Mouse (Mus musculus): ENCODE results near the gene Tada3. TPM values are rescaled to one million over a fixed set of nuclear protein-coding genes. Genes with fewer than 3 reads are reported as not detected.

Tada3 gene
- polyA plus RNA-seq, 1 experiment from 2014 or later: 64.5 TPM

DNA sequence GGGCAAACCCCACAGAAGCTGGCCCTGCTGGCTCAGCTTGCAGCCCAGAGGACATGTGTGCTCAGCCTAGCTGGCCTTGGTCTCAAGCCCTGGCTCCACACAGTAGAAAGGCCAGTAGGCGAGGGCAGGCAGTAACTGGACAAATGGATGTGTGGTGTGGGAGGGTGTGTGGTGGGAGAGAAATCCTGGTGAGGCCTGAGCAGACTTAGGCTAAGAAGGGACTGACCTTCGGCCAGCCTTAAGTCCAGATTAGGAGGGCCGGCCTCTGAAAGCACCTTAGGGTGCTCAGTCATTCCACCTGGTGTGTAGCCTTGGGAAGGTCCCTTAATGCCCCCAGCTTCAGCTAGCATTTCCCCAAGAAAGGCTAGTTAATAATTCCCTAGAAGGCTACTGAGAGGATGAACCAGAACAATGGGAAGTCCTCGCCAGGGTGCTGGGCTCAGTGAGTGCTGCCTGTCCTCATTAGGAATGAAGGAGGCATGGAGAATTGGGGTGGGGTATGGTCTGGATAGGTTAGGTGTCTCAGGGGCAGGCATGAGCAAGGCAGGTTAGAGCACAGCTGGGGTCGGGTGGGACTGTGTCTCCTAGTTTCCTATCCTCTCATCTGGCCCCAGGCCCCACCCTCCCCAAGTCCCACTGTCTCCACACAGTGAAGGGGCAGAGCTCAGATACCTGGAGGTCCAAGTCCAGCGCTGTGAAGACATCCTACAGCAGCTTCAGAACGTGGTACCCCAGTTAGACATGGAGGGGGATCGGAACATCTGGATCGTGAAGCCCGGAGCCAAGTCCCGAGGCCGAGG lies 27.2 kb upstream of the Tada3 start:
- H3K27ac ChIP-seq: no peak overlapping the region
- H3K36me3 ChIP-seq: peaks cover 22% of the 10 kb centered on the region
- ATAC-seq (ENCODE audit: low FRiP score): no peak
- H3K4me3 ChIP-seq: no peak overlapping the region
- no peaks in the 10 kb centered on the region for H3K9me3 ChIP-seq (replicated peaks)
- 73% methylated on average over 12 of the region's 12 CpGs for WGBS
- H3K4me1 ChIP-seq: no peaks in the 10 kb centered on the region
- H3K9ac ChIP-seq: no peak overlapping the region
- no peak overlapping the region for H3K4me2 ChIP-seq (replicated peaks)
- no peaks in the 10 kb centered on the region for H3K27me3 ChIP-seq

DNA sequence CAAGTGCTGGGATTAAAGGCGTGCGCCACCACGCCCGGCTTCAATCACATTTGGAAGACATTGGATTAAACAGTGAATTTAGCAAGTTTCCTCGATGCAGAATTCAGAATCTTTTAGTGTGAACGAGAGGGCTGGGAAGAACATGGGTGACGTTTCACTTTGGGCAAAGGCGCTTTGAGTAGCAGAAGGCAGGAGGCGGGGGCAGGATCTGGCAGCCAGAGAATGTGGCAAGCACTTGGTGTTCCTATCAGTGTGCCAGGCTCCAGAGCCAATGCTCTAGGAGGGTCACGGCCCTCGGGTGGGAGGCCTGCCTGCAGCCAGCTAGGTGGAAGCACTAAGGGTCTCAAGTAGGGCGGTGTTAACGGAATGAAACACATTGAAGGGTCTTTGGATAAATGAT lies 24.4 kb upstream of the Tada3 start:
- WGBS: 92% methylated on average over 13 of the region's 13 CpGs
- no peak for ATAC-seq (ENCODE audit: low FRiP score)
- Histone ChIP-seq H3K36me3 (peaks cover 18% of the 10 kb centered on the region), H3K27me3 (no peaks in the 10 kb centered on the region), H3K4me3 (no peak overlapping the region), H3K4me1 (no peaks in the 10 kb centered on the region), H3K27ac (no peak overlapping the region), H3K9me3 (replicated peaks) (no peaks in the 10 kb centered on the region), H3K4me2 (replicated peaks) (no peak overlapping the region), H3K9ac (no peak overlapping the region)

DNA sequence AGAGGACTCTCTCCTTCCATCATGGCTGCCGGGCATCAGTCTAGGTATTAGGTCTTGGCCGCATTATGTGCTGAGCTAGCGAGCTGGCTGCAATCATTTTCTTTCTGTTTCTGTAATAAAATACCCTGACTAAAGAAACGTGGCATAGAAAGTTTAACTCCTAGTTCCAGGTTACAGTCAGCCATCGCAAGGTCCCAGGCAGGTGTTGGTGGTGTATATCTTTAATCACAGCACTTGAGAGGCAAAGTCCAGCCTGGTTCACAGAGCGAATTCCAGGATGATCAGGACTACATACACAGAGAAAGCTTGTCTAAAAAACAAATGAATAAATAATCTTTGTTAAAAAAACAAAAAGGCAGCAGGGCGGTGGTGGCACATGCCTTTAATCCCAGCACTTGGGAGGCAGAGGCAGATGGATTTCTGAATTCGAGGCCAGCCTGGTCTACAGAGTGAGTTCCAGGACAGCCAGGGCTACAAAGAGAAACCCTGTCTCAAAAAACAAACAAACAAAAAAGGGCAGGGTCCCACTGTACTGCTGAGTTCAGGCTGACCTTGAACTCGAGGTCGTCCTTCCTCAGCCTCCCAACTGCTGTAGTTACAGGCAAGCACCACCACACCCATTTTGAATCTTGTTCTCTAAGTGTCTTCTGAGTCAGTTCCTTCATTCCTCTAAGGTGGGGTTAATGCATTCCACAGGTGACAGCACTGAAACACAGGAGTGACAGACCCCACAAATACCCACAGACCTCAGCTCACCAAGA lies 18.8 kb upstream of the Tada3 start:
- ATAC-seq (ENCODE audit: low FRiP score): no peak
- no peak overlapping the region for H3K9ac ChIP-seq
- H3K36me3 ChIP-seq: peaks cover 11% of the 10 kb centered on the region
- H3K9me3 ChIP-seq (replicated peaks): no peaks in the 10 kb centered on the region
- no peak overlapping the region for H3K4me3 ChIP-seq
- H3K4me2 ChIP-seq (replicated peaks): no peak overlapping the region
- H3K27ac ChIP-seq: no peak overlapping the region
- peaks cover 14% of the 10 kb centered on the region for H3K4me1 ChIP-seq
- 83% methylated on average over 10 of the region's 10 CpGs for WGBS
- peaks cover 4% of the 10 kb centered on the region; the same call in 1 of the 2 replicates for H3K27me3 ChIP-seq

DNA sequence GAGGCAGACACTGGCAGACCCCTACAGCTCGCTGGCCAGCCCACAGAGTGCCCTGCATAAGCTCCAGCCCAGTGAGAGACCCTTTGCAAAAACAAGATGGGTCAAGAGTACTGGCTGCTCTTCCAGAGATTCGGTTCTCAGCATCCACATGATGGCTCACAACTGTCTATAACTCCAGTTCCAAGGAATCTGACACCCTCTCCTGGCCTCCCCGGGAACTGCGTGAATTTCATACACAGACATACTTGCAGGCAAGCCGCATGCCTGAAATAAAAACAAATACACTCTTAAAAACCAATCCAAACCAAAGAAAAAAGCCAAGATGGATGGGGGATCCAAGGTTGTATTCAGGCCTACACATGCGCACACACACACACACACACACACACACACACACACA lies 17.8 kb upstream of the Tada3 start:
- 88% methylated on average over 6 of the region's 6 CpGs for WGBS
- no peak for ATAC-seq (ENCODE audit: low FRiP score)
- no peak overlapping the region for H3K9ac ChIP-seq
- H3K4me3 ChIP-seq: no peak overlapping the region
- no peak overlapping the region for H3K4me2 ChIP-seq (replicated peaks)
- H3K4me1 ChIP-seq: peaks cover 16% of the 10 kb centered on the region
- H3K9me3 ChIP-seq (replicated peaks): no peaks in the 10 kb centered on the region
- peaks cover 12% of the 10 kb centered on the region for H3K36me3 ChIP-seq
- peaks cover 4% of the 10 kb centered on the region; the same call in 1 of the 2 replicates for H3K27me3 ChIP-seq
- H3K27ac ChIP-seq: no peak overlapping the region

DNA sequence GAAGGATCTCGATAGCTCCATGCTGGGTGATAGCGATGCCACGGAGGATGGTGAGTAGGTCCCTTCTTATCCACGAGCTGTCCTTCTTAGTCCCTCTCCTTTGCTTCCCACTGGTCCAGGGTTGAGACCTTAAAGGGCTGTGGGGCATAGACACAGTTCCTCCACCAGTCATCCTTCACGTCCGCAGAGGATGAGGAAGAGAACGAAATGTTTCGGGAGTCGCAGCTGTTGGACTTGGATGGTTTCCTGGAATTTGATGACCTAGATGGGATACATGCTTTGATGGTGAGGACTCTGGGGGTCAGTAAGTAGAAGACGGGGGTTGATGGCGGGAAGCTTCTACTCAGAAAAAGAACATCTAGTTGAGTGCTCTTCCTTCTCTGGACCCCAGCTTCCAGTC lies 17.1 kb upstream of the Tada3 start:
- ATAC-seq (ENCODE audit: low FRiP score): no peak
- H3K9ac ChIP-seq: no peak overlapping the region
- no peak overlapping the region for H3K4me2 ChIP-seq (replicated peaks)
- H3K4me1 ChIP-seq: peaks cover 16% of the 10 kb centered on the region
- peaks cover 19% of the 10 kb centered on the region for H3K36me3 ChIP-seq
- H3K27me3 ChIP-seq: peaks cover 4% of the 10 kb centered on the region; the same call in 1 of the 2 replicates
- H3K9me3 ChIP-seq (replicated peaks): no peaks in the 10 kb centered on the region
- H3K4me3 ChIP-seq: no peak overlapping the region
- H3K27ac ChIP-seq: no peak overlapping the region
- WGBS: 92% methylated on average over 11 of the region's 11 CpGs

DNA sequence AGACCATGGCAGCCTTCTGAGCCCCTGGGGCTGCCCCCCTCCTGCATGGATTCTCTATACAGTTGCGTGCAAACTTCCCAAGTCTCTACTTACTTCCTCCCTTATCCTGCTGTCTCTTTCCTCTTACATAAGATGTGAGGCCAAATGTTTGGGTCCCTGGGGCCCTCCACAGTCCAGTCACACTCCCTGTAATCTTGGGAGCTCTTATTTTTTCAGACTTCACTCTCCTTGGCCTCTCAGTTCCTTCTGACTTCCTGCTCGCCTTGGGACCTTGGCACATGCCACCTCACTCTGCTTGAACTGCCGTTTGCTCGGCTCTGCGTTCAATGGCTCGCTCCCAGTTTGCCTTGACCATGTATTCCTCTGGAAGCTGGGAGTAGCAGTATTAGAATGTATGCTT lies 16.3 kb upstream of the Tada3 start:
- Histone ChIP-seq H3K27me3 (peaks cover 4% of the 10 kb centered on the region; the same call in 1 of the 2 replicates), H3K9me3 (replicated peaks) (no peaks in the 10 kb centered on the region), H3K4me1 (peaks cover 16% of the 10 kb centered on the region), H3K4me2 (replicated peaks) (no peak overlapping the region), H3K4me3 (no peak overlapping the region), H3K27ac (no peak overlapping the region), H3K36me3 (peaks cover 27% of the 10 kb centered on the region), H3K9ac (no peak overlapping the region)
- WGBS: 81% methylated on average over 6 of the region's 6 CpGs
- ATAC-seq (ENCODE audit: low FRiP score): no peak

DNA sequence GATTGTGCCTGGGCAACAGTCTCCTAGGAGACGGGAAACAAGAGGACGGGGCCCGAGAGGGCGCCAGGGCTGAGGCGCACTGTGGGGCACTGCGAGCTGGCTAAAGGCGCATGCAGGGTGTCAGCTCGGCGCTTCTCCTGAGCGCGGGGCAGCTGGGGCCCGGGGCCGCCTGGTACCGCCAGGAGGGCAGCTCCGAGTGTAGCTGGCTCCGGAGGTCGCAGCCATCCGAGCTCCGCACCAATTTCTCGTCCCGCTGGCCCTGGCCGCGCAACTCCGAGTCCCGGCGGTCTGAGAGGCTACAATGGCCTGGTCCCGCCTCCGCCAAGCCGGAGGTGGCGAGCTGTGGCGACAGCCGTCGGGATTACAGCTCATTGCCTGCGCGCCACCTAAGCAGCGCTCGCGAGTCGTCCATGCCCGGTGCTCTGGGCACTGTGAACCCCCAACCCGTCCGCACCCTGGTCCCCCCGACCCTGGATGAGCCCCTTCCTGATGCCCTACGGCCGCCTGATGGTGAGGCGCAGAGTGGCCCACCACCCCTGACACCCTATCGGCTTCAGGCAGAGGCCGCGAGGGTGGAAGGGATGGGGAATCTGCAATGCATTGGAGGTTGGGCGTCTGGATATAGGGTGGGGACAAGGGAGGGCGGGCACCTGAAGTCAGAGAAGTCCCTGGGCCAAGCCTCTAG lies 14.8 kb upstream of the Tada3 start:
- under 1% methylated on average over 51 of the region's 51 CpGs for WGBS
- peaks cover 38% of the 10 kb centered on the region for H3K36me3 ChIP-seq

DNA sequence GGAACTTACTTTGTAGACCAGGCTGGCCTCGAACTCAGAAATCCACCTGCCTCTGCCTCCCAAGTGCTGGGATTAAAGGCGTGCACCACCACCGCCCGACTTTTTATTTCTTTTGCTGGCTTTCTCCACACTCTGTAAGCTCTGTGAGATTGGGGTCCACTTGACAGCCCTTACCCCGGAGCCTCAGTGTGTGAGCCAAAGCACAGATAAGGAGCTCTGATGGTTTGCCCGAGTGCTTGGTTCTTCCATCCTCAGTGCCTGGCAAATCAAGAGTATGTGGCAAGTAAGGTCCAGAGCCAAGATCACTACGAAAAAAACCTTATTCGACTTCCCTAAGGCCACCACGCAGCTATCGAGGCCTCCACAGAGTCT lies 14.3 kb upstream of the Tada3 start:
- peak overlapping the region; percentile 87 for H3K4me2 ChIP-seq (replicated peaks)
- H3K27me3 ChIP-seq: peaks cover 4% of the 10 kb centered on the region; the same call in 1 of the 2 replicates
- peaks cover 16% of the 10 kb centered on the region for H3K4me1 ChIP-seq
- H3K9me3 ChIP-seq (replicated peaks): no peaks in the 10 kb centered on the region
- 25% methylated on average over 10 of the region's 10 CpGs for WGBS
- H3K4me3 ChIP-seq: peak overlapping the region; percentile 47
- peak; percentile 33; the same call in 1 of the 2 replicates for ATAC-seq (ENCODE audit: low FRiP score)
- H3K27ac ChIP-seq: peak overlapping the region; percentile 78
- H3K9ac ChIP-seq: peak overlapping the region; percentile 72
- H3K36me3 ChIP-seq: peaks cover 42% of the 10 kb centered on the region

More for the DNA sequence above, 14.8 kb upstream of the Tada3 start:
- Histone ChIP-seq H3K4me2 (replicated peaks) (peak overlapping the region; percentile 87), H3K9me3 (replicated peaks) (no peaks in the 10 kb centered on the region), H3K9ac (peak overlapping the region; percentile 72), H3K27me3 (peaks cover 4% of the 10 kb centered on the region; the same call in 1 of the 2 replicates), H3K4me3 (peak overlapping the region; percentile 47), H3K4me1 (peaks cover 16% of the 10 kb centered on the region), H3K27ac (peak overlapping the region; percentile 78)
- peak; percentile 94 for ATAC-seq (ENCODE audit: low FRiP score)

DNA sequence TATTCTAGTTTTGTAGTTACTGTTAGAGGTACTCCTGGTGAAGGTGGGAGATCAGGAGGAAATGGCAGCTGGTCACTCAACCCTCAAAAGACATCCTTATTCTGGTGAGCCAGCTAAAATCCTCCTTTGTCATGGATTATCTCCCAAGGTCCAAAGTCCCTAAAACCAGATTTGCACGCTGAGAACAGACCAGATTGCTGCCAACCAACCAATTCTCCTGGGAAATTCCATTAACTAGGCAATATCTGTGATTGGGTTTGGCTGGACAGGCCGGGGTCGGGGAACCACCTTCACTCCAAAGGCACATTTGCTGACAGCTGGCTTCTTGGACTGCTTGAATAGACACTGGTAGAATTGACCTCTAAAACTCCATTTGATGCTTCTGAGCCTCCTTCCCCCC lies 13.0 kb upstream of the Tada3 start:
- Histone ChIP-seq H3K9me3 (replicated peaks) (no peaks in the 10 kb centered on the region), H3K4me2 (replicated peaks) (no peak overlapping the region), H3K36me3 (peaks cover 53% of the 10 kb centered on the region), H3K4me3 (no peak overlapping the region), H3K27me3 (peaks cover 4% of the 10 kb centered on the region; the same call in 1 of the 2 replicates), H3K4me1 (peaks cover 16% of the 10 kb centered on the region), H3K9ac (no peak overlapping the region), H3K27ac (no peak overlapping the region)
- 85% methylated on average over 3 of the region's 3 CpGs for WGBS
- ATAC-seq (ENCODE audit: low FRiP score): no peak

DNA sequence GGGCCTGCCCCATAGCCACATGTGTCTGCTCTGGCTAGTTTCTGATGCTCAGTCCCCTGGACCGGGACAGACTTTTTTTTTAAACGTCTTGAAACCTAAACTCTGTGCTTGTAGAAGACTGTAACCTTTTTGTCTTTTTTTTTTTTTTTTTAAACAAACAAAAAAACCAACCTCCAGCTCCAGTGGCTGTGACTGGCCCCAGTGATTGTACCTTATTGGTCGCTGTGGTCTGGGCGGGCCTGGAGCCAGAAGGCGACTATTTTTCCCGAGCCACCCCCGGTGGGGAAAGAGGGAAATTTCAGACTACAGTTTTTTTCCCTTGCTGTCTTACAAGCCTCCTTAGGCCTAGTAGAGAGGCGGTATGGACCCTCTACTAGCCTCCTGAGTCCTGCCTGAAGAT lies 11.3 kb upstream of the Tada3 start, which contains the start of gene Ttll3:
Ttll3 (plus strand) TSS at position 301 of the 400 bp plus-strand sequence.
- Histone ChIP-seq H3K4me3 (no peak within 1 kb of the TSS), H3K36me3 (peaks cover 63% of the 10 kb centered on the region)

DNA sequence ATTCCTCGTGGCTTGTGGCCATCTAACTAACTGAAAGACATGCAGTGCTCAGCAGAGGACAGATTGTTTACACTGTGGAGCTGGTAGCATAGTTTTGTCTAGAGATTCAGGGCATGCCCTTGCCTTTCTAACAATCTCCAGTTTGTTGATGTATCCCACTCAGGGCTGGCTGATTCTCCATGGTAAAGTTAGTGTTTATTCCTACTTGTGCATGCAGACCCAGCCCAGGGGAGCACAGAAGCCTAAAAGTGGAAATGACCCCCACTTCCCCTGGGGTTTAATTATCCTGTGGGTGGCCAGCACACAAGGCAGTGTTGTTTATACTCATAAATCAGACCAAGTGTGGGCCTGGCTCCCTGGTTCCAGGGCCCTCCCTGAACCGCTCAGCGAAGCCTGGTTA lies 8.3 kb upstream of the Tada3 start:
- H3K36me3 ChIP-seq: peaks cover 91% of the 10 kb centered on the region
- H3K27me3 ChIP-seq: no peaks in the 10 kb centered on the region
- no peak overlapping the region for H3K4me3 ChIP-seq
- H3K27ac ChIP-seq: no peak overlapping the region
- H3K9me3 ChIP-seq (replicated peaks): no peaks in the 10 kb centered on the region
- no peak overlapping the region for H3K9ac ChIP-seq
- ATAC-seq (ENCODE audit: low FRiP score): no peak
- no peak overlapping the region for H3K4me2 ChIP-seq (replicated peaks)
- no peaks in the 10 kb centered on the region for H3K4me1 ChIP-seq
- WGBS: 91% methylated on average over 3 of the region's 3 CpGs

More for the DNA sequence above, 11.3 kb upstream of the Tada3 start, which contains the start of gene Ttll3:
- H3K9ac ChIP-seq: no peak within 1 kb of the TSS
- H3K27me3 ChIP-seq: peaks cover 1% of the 10 kb centered on the region; the same call in 1 of the 2 replicates
- no peak within 1 kb of the TSS for H3K27ac ChIP-seq
- WGBS: 80% methylated on average over 8 of the region's 8 CpGs
- peaks cover 16% of the 10 kb centered on the region for H3K4me1 ChIP-seq
- H3K9me3 ChIP-seq (replicated peaks): no peaks in the 10 kb centered on the region
- no peak within 1 kb of the TSS for H3K4me2 ChIP-seq (replicated peaks)
- ATAC-seq (ENCODE audit: low FRiP score): no peak

DNA sequence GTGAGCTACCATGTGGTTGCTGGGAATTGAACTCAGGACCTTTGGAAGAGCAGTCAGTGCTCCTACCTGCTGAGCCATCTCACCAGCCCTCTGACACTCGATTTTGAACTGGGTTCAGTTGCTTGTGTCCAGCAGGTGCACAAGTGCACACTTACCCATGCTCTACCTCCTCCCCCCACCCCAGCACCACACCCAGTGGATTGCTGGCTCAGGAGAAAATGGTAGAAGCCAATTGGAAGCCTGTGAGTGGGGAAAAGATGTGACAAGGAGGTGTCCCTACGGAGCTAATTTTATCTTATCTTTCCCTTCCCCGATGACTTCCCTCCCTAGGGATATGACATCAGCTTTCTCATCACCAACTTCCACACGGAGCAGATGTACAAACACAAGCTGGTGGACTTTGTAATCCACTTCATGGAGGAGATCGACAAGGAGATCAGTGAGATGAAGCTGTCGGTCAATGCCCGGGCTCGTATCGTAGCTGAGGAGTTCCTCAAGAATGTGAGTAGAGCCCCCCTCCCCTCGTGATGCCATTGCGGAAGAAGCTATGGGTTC lies 7.6 kb upstream of the Tada3 start:
- Histone ChIP-seq H3K27ac (no peak overlapping the region), H3K9ac (no peak overlapping the region), H3K4me3 (no peak overlapping the region), H3K9me3 (replicated peaks) (no peaks in the 10 kb centered on the region), H3K27me3 (no peaks in the 10 kb centered on the region), H3K36me3 (peaks cover 95% of the 10 kb centered on the region), H3K4me2 (replicated peaks) (no peak overlapping the region), H3K4me1 (no peaks in the 10 kb centered on the region)
- no peak for ATAC-seq (ENCODE audit: low FRiP score)
- WGBS: 87% methylated on average over 11 of the region's 11 CpGs
